Mouse (Mus musculus) erythroblast, embryonic 14.5 days (primary cell): ENCODE measurements around the gene Adamts15.

Experiments used
- GATA1 ChIP-seq: IDR thresholded peaks from 2 replicates; pipeline ENCODE4 v1.6.1; 2012; ENCODE audit warnings: low read length, inconsistent platforms, mixed read lengths
- TAL1 ChIP-seq: IDR thresholded peaks from 3 replicates; pipeline ENCODE4 v1.6.1; 2012; ENCODE audit warnings: low read length, inconsistent platforms, mixed read lengths

DNA sequence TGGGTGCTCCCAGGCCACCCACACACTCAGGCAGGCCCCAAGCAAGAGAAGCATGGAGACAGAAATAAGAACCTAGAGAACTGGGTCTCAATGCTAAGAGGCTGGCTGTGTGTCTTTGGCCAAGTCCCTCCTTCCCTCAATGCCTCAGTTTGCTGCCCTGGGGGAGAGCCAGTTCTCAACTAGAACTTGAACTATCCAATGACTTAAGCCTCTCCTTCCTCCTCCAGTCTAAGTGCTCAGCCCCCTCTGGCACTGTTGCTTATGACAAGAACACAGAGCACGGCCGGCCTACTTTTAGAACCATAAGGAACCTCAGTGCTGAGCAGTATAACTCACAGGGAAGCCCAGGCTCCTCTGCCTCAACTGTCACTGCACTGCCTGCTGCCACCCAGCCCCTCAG, 8.0 kb downstream of the Adamts15 start:
- no peak for TF ChIP-seq TAL1
- no peak for TF ChIP-seq GATA1
